Mouse (Mus musculus): ENCODE results near the gene 9930021J03Rik. TPM values are rescaled to one million over a fixed set of nuclear protein-coding genes. Genes with fewer than 3 reads are reported as not detected.

9930021J03Rik gene
- total RNA-seq, 2 experiments from 2014 or later = 24.8 to 25.9 TPM

GRCm38 (mm10) chr19:29707314-29707898 lies 98.4 kb downstream of the 9930021J03Rik start:
- no peak for DNase-seq (ENCODE audit: low spot score in 2 of 2)
- intact Hi-C loops (cut with DNase I) = no loop called here

GRCm38 (mm10) chr19:29704436-29704835 lies 101.4 kb downstream of the 9930021J03Rik start:
- intact Hi-C loops (cut with DNase I) = no loop called here

GRCm38 (mm10) chr19:29701707-29702106 lies 104.1 kb downstream of the 9930021J03Rik start:
- DNase-seq (ENCODE audit: low spot score in 2 of 2) = no peak
- intact Hi-C loops (cut with DNase I) = no loop called here

More at GRCm38 (mm10) chr19:29704436-29704835, 101.4 kb downstream of the 9930021J03Rik start:
- no peak for DNase-seq (ENCODE audit: low spot score in 2 of 2)

GRCm38 (mm10) chr19:29697245-29697874 lies 108.4 kb downstream of the 9930021J03Rik start, which contains the start of gene Mlana:
Mlana (plus strand) TSS chr19:29697824.
- peak in 1 of 2 experiments; percentile 32 for DNase-seq (ENCODE audit: low spot score in 2 of 2)
- intact Hi-C loops (cut with DNase I) = no loop called here

GRCm38 (mm10) chr19:29696840-29697239 lies 108.9 kb downstream of the 9930021J03Rik start:
- intact Hi-C loops (cut with DNase I) = no loop called here
- no peak for DNase-seq (ENCODE audit: low spot score in 2 of 2)

- DNase-seq (ENCODE audit: low spot score in 2 of 2) = no peak
- intact Hi-C loops (cut with DNase I) = no loop called here
Measured at GRCm38 (mm10) chr19:29696309-29696708, 109.5 kb downstream of the 9930021J03Rik start.

- intact Hi-C loops (cut with DNase I) = no loop called here
- no peak for DNase-seq (ENCODE audit: low spot score in 2 of 2)
Measured at GRCm38 (mm10) chr19:29695071-29695470, 110.7 kb downstream of the 9930021J03Rik start.

- intact Hi-C loops (cut with DNase I) = loop anchor here (1.0 to 5.0 kb wide), 2 partner anchors 137 to 293 kb away; no protein-coding TSS in a partner anchor
- DNase-seq (ENCODE audit: low spot score in 2 of 2) = peak; percentile 80 to 91
Measured at GRCm38 (mm10) chr19:29683844-29684540, 121.8 kb downstream of the 9930021J03Rik start.

GRCm38 (mm10) chr19:29680182-29681152 lies 125.3 kb downstream of the 9930021J03Rik start:
- no peak for DNase-seq (ENCODE audit: low spot score in 2 of 2)
- intact Hi-C loops (cut with DNase I) = loop anchor here (5.0 kb wide), 1 partner anchor 297 kb away; no protein-coding TSS in a partner anchor

- intact Hi-C loops (cut with DNase I) = no loop called here
- DNase-seq (ENCODE audit: low spot score in 2 of 2) = no peak
Measured at GRCm38 (mm10) chr19:29678181-29678778, 127.5 kb downstream of the 9930021J03Rik start.

- DNase-seq (ENCODE audit: low spot score in 2 of 2) = no peak
- intact Hi-C loops (cut with DNase I) = no loop called here
Measured at GRCm38 (mm10) chr19:29676479-29677193, 129.2 kb downstream of the 9930021J03Rik start.

GRCm38 (mm10) chr19:29675562-29676078 lies 130.2 kb downstream of the 9930021J03Rik start:
- no peak for DNase-seq (ENCODE audit: low spot score in 2 of 2)
- intact Hi-C loops (cut with DNase I) = no loop called here

- intact Hi-C loops (cut with DNase I) = no loop called here
- no peak for DNase-seq (ENCODE audit: low spot score in 2 of 2)
Measured at GRCm38 (mm10) chr19:29674946-29675345, 130.8 kb downstream of the 9930021J03Rik start.

- intact Hi-C loops (cut with DNase I) = no loop called here
- DNase-seq (ENCODE audit: low spot score in 2 of 2) = no peak
Measured at GRCm38 (mm10) chr19:29672660-29673059, 133.1 kb downstream of the 9930021J03Rik start.

- DNase-seq (ENCODE audit: low spot score in 2 of 2) = no peak
- intact Hi-C loops (cut with DNase I) = no loop called here
Measured at GRCm38 (mm10) chr19:29671160-29671559, 134.6 kb downstream of the 9930021J03Rik start.

- intact Hi-C loops (cut with DNase I) = no loop called here
- DNase-seq (ENCODE audit: low spot score in 2 of 2) = peak in 1 of 2 experiments; percentile 26
Measured at GRCm38 (mm10) chr19:29670247-29670646, 135.5 kb downstream of the 9930021J03Rik start.

GRCm38 (mm10) chr19:29668135-29668534 lies 137.7 kb downstream of the 9930021J03Rik start:
- DNase-seq (ENCODE audit: low spot score in 2 of 2) = no peak
- intact Hi-C loops (cut with DNase I) = no loop called here
